8 mouse cellular contexts compared by ENCODE assay signal in the genomic region with DNA sequence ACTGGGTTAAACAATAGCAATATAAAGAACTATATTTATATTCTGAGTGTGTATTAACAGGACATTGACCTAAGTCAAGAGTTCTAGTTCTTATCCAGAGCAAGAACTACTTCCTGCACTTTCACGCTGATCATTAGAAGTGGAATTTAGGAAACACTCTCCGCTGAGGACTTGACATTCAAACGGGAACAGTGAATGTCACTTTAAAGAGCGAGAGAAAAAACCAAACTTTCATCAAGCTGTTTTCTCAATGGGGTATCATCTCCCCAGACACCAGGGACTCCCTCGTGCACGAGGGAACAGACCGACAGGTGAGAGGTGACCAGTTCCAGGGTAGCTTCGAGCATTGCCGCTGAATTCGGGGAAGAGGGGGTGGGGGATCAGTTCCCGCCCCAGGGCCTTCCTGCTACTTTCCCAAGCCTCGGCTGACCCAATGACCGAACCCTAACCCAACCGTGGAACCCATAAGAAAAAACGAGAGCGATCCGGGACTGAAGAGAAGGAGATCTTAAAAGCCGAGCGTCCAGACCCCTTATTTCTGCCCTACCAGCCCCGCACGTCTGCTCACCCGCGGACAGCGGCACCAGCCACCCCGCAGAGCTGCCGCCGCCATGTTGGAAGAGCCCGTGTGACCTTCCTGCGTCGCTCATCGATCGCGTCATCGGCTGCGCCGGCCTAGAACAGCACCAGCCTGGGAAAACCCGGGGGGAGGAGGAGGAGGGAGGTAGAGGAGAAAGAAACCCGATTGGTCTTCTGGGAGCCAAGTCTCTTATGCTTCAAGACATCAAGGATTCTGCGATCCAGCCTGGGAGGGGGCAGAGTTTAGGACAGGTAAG. TPM values are rescaled to one million over a fixed set of nuclear protein-coding genes. Genes with fewer than 3 reads are reported as not detected.
DNase-seq lines count a peak whose midpoint lies in the region; ATAC-seq and TF ChIP-seq lines count a peak whose summit lies in the region.

Timm44 (minus strand) TSS at position 639 of the 836 bp plus-strand sequence.

- peak within 1 kb of the TSS; percentile 84 to 92 for H3K4me3 ChIP-seq in ES-E14 (ENCODE audit: insufficient read depth in 1 of 2, low read depth in 1 of 2, low read length in 2 of 2, poor library complexity in 1 of 2, severe bottlenecking in 1 of 2)
- H3K4me3 ChIP-seq in forebrain, embryonic 15.5 days = peak within 1 kb of the TSS; percentile 63
- H3K4me3 ChIP-seq in lung, adult 2 months (replicated peaks; ENCODE audit: extremely low read depth, low read depth, low read length) = peak within 1 kb of the TSS; percentile 93

- H3K27me3 ChIP-seq in forebrain, embryonic 15.5 days = no peaks in the 10 kb centered on the region

- H3K9ac ChIP-seq in ES-E14 (ENCODE audit: insufficient read depth, low read depth, low read length, poor library complexity, severe bottlenecking) = peak within 1 kb of the TSS; percentile 90
- H3K9ac ChIP-seq in forebrain, embryonic 15.5 days (replicated peaks) = peak within 1 kb of the TSS; percentile 63

- DNase-seq in ES-E14 (ENCODE audit: low read depth, low spot score) = peak; percentile 96
- peak; percentile 96 for DNase-seq in cerebellum, adult 11-12 months
- peak; percentile 90 for DNase-seq in heart, postnatal 25 days (ENCODE audit: low spot score)
- peak; percentile 93 to 97 for DNase-seq in layer of hippocampus, adult 18-20 months (ENCODE audit: low spot score in 2 of 2)
- peak; percentile 91 for DNase-seq in lung, adult 2 months
- peak; percentile 87 to 89 for DNase-seq in thymus, adult 18-20 months

- no peak within 1 kb of the TSS; the same call in 1 of the 2 replicates for H3K27ac ChIP-seq in ES-E14 (ENCODE audit: insufficient read depth, low read depth, low read length, poor library complexity, severe bottlenecking)
- peak within 1 kb of the TSS; percentile 82 for H3K27ac ChIP-seq in forebrain, embryonic 15.5 days (replicated peaks)

- ATAC-seq in forebrain, embryonic 15.5 days (replicated peaks) = peak; percentile 98
- ATAC-seq in neutrophil, adult 5-6 weeks (ENCODE audit: extremely low read depth, insufficient number of reproducible peaks, low FRiP score, poor library complexity, severe bottlenecking) = peak; percentile 98

- in situ Hi-C loops in ES-E14 (cut with MboI; ENCODE audit: low sequenced_read_pairs in 2 of 2, unreplicated experiment in 2 of 2) = no loop called here

- TF ChIP-seq POLR2A in lung, adult 2 months (IDR thresholded peaks at IDR 0.05; ENCODE audit: borderline replicate concordance, extremely low read depth, low read depth, low read length) = peak; percentile 55; the same call in 1 of the 2 replicates

- H3K4me2 ChIP-seq in forebrain, embryonic 15.5 days (replicated peaks) = peak within 1 kb of the TSS; percentile 74

- intact Hi-C loops in heart, postnatal 25 days (cut with DNase I) = loop anchor here (2.0 to 5.0 kb wide), 2 partner anchors 17 to 47 kb away; partner anchors contain the start of gene Ctxn1

- peaks cover 0 to 5% of the 10 kb centered on the region in 2 experiments; a peak in 2 of 4 replicates for H3K4me1 ChIP-seq in ES-E14 (ENCODE audit: control insufficient read depth in 2 of 2, insufficient read depth in 2 of 2, low read length in 2 of 2, poor library complexity in 1 of 2)
- peaks cover 16% of the 10 kb centered on the region for H3K4me1 ChIP-seq in forebrain, embryonic 15.5 days
- H3K4me1 ChIP-seq in lung, adult 2 months (ENCODE audit: control insufficient read depth, insufficient read depth, low read length) = peaks cover 8% of the 10 kb centered on the region

- no peak for TF ChIP-seq CTCF in lung, adult 2 months (IDR thresholded peaks at IDR 0.05; ENCODE audit: insufficient read depth, low read length)

- H3K36me3 ChIP-seq in ES-E14 (ENCODE audit: control insufficient read depth, insufficient read depth, low read length, poor library complexity, severe bottlenecking) = peaks cover 10% of the 10 kb centered on the region
- peaks cover 13% of the 10 kb centered on the region; the same call in 1 of the 2 replicates for H3K36me3 ChIP-seq in forebrain, embryonic 15.5 days

- H3K9me3 ChIP-seq in ES-E14 (ENCODE audit: control insufficient read depth, insufficient read depth, low read depth, low read length) = no peaks in the 10 kb centered on the region
- no peaks in the 10 kb centered on the region for H3K9me3 ChIP-seq in forebrain, embryonic 15.5 days

- under 1% methylated on average over 39 of the region's 39 CpGs for WGBS in forebrain, embryonic 15.5 days
- under 1% methylated on average over 39 of the region's 39 CpGs for WGBS in lung, adult 2 months

TF ChIP-seq in ES-E14, 5 proteins besides CTCF, POLR2A, EP300 and RAD21:
- TF ChIP-seq ZC3H11A (IDR thresholded peaks at IDR 0.05; ENCODE audit: borderline replicate concordance, low read depth, low read length) (no peak), HCFC1 (IDR thresholded peaks at IDR 0.05; ENCODE audit: borderline replicate concordance, insufficient read depth, low read length) (peak; percentile 85), CHD2 (IDR thresholded peaks at IDR 0.05; ENCODE audit: low read depth, low read length) (no peak), ZNF384 (IDR thresholded peaks at IDR 0.05; ENCODE audit: low read depth, low read length) (0 out of 2 replicates have a peak, but pooled peaks have one; percentile 7), MAFK (IDR thresholded peaks at IDR 0.05; ENCODE audit: insufficient read depth, low read depth, low read length) (no peak)

RNA-seq across cellular contexts. Expression of gene Timm44, which starts in this region (rescaled TPM):
- 72.5 and 78.8 TPM in 2 replicates for total RNA-seq in ES-E14 (2012; rRNA removed)
- 42.6 and 43.3 TPM in 2 replicates for polyA plus RNA-seq in forebrain, embryonic 15.5 days (2015; fragmentation: Nextera tagmentation; extraction: Ambion mirVana)
- 100 to 1,000 TPM; 117 TPM for total RNA-seq in heart, postnatal 25 days (2021)
- total RNA-seq in layer of hippocampus, adult 18-20 months (2021) = 10 to 100 TPM; 59.1 to 61.4 TPM
- polyA plus RNA-seq in lung, adult 2 months (2012; rRNA removed) = 32.9 and 44.6 TPM in 2 replicates
- total RNA-seq in neutrophil, adult 5-6 weeks (2017) = 78.5 and 86.7 TPM in 2 replicates
